In genomic region chrX:77598736-77599135, GRCm38 (mm10) we compare ENCODE assay signal across 20 mouse cellular contexts.
"Had no signal": no experiment of that assay in that cellular context is flagged by ENCODE, and none has a peak within 500 bp of the region (broad histone marks: within the 10 kb centered on the region; RNA-seq: fewer than 3 reads in every experiment).

No protein-coding gene starts in this region.

- H3K4me3 ChIP-seq: layer of hippocampus, adult 2 months; limb, embryonic 10.5 days; limb, embryonic 13.5 days; liver, embryonic 12.5 days; liver, embryonic 15.5 days; midbrain, embryonic 12.5 days; midbrain, embryonic 15.5 days; neural tube, embryonic 12.5 days; neural tube, embryonic 15.5 days; stomach, embryonic 15.5 days had no signal

- DNase-seq: kidney, postnatal 14 days; layer of hippocampus, adult 9-11 months; liver; lung, adult 2 months; lung, postnatal 14 days; lung, postnatal 4 days; right cerebral cortex, adult 18-20 months; right cerebral cortex, postnatal 14 days; right cerebral cortex, postnatal 4 days; thymus, postnatal 25 days had no signal

- H3K4me2 ChIP-seq: limb, embryonic 13.5 days; liver, embryonic 12.5 days; liver, embryonic 15.5 days; midbrain, embryonic 12.5 days; midbrain, embryonic 15.5 days; neural tube, embryonic 12.5 days; neural tube, embryonic 15.5 days; stomach, embryonic 15.5 days had no signal

- H3K36me3 ChIP-seq: limb, embryonic 13.5 days; liver, embryonic 12.5 days; liver, embryonic 15.5 days; midbrain, embryonic 12.5 days; midbrain, embryonic 15.5 days; neural tube, embryonic 12.5 days; neural tube, embryonic 15.5 days; stomach, embryonic 15.5 days had no signal

- H3K4me1 ChIP-seq: limb, embryonic 10.5 days; limb, embryonic 13.5 days; liver, embryonic 15.5 days; midbrain, embryonic 12.5 days; midbrain, embryonic 15.5 days; neural tube, embryonic 12.5 days; neural tube, embryonic 15.5 days; stomach, embryonic 15.5 days had no signal

- H3K27ac ChIP-seq: layer of hippocampus, adult 2 months; limb, embryonic 10.5 days; limb, embryonic 13.5 days; liver, embryonic 12.5 days; liver, embryonic 15.5 days; midbrain, embryonic 12.5 days; midbrain, embryonic 15.5 days; neural tube, embryonic 12.5 days; neural tube, embryonic 15.5 days; stomach, embryonic 15.5 days had no signal

- H3K9ac ChIP-seq: limb, embryonic 13.5 days; liver, embryonic 12.5 days; liver, embryonic 15.5 days; midbrain, embryonic 12.5 days; midbrain, embryonic 15.5 days; neural tube, embryonic 12.5 days; neural tube, embryonic 15.5 days; stomach, embryonic 15.5 days had no signal

- H3K9me3 ChIP-seq: limb, embryonic 10.5 days; limb, embryonic 13.5 days; liver, embryonic 12.5 days; liver, embryonic 15.5 days; midbrain, embryonic 12.5 days; midbrain, embryonic 15.5 days; neural tube, embryonic 12.5 days; neural tube, embryonic 15.5 days; stomach, embryonic 15.5 days had no signal

- H3K27me3 ChIP-seq: limb, embryonic 13.5 days; liver, embryonic 12.5 days; liver, embryonic 15.5 days; midbrain, embryonic 12.5 days; midbrain, embryonic 15.5 days; neural tube, embryonic 12.5 days; neural tube, embryonic 15.5 days; stomach, embryonic 15.5 days had no signal

- ATAC-seq: liver, embryonic 12.5 days; midbrain, embryonic 15.5 days had no signal
